Mouse (Mus musculus): Measurements from ENCODE around the gene Dennd6b.

Dennd6b gene

GRCm38 (mm10) chr15:89158516-89158915 lies 37.8 kb downstream of the Dennd6b start:
- DNase-seq (ENCODE audit: low spot score): no peak

GRCm38 (mm10) chr15:89157954-89158353 lies 38.3 kb downstream of the Dennd6b start:
- DNase-seq (ENCODE audit: low spot score): peak; percentile 74

GRCm38 (mm10) chr15:89152312-89152711 lies 44.0 kb downstream of the Dennd6b start:
- no peak for DNase-seq (ENCODE audit: low spot score)

GRCm38 (mm10) chr15:89150041-89150390 lies 46.3 kb downstream of the Dennd6b start:
- peak; percentile 31 for DNase-seq (ENCODE audit: low spot score)

GRCm38 (mm10) chr15:89149271-89150040 lies 46.8 kb downstream of the Dennd6b start, which contains the start of gene Mapk11:
Gene Mapk11 (minus strand): TSS chr15:89149628.
- DNase-seq (ENCODE audit: low spot score): peak; percentile 66

GRCm38 (mm10) chr15:89148496-89149270 lies 47.6 kb downstream of the Dennd6b start:
- DNase-seq (ENCODE audit: low spot score): no peak

GRCm38 (mm10) chr15:89147895-89148294 lies 48.4 kb downstream of the Dennd6b start:
- no peak for DNase-seq (ENCODE audit: low spot score)

- no peak for DNase-seq (ENCODE audit: low spot score)
These were observed 48.8 kb downstream of the Dennd6b start for GRCm38 (mm10) chr15:89147456-89147855.

GRCm38 (mm10) chr15:89147024-89147423 lies 49.3 kb downstream of the Dennd6b start:
- peak; percentile 77 for DNase-seq (ENCODE audit: low spot score)

GRCm38 (mm10) chr15:89146537-89146936 lies 49.8 kb downstream of the Dennd6b start:
- peak; percentile 51 for DNase-seq (ENCODE audit: low spot score)

GRCm38 (mm10) chr15:89145813-89146350 lies 50.4 kb downstream of the Dennd6b start:
- DNase-seq (ENCODE audit: low spot score): no peak

- DNase-seq (ENCODE audit: low spot score): no peak
These were observed 51.3 kb downstream of the Dennd6b start for GRCm38 (mm10) chr15:89144965-89145364.

- DNase-seq (ENCODE audit: low spot score): no peak
These were observed 53.2 kb downstream of the Dennd6b start for GRCm38 (mm10) chr15:89143134-89143533.

GRCm38 (mm10) chr15:89141905-89142304 lies 54.4 kb downstream of the Dennd6b start:
- DNase-seq (ENCODE audit: low spot score): no peak

- no peak for DNase-seq (ENCODE audit: low spot score)
These were observed 54.9 kb downstream of the Dennd6b start for GRCm38 (mm10) chr15:89141443-89141842.

GRCm38 (mm10) chr15:89140659-89141252 lies 55.5 kb downstream of the Dennd6b start, which contains the start of gene Mapk12:
Gene Mapk12 (minus strand): TSS chr15:89140703.
- no peak for DNase-seq (ENCODE audit: low spot score)

GRCm38 (mm10) chr15:89140048-89140658 lies 56.1 kb downstream of the Dennd6b start:
- no peak for DNase-seq (ENCODE audit: low spot score)

- no peak for DNase-seq (ENCODE audit: low spot score)
These were observed 57.8 kb downstream of the Dennd6b start for GRCm38 (mm10) chr15:89138531-89138930.

GRCm38 (mm10) chr15:89138046-89138405 lies 58.3 kb downstream of the Dennd6b start:
- no peak for DNase-seq (ENCODE audit: low spot score)

GRCm38 (mm10) chr15:89137378-89138045 lies 58.8 kb downstream of the Dennd6b start:
- DNase-seq (ENCODE audit: low spot score): no peak

GRCm38 (mm10) chr15:89136461-89137155 lies 59.7 kb downstream of the Dennd6b start:
- no peak for DNase-seq (ENCODE audit: low spot score)

Data from T-cell, adult 2 months (primary cell).